Mouse (Mus musculus): ENCODE data around the gene Bdh1. TPM values are rescaled to one million over a fixed set of nuclear protein-coding genes. Genes with fewer than 3 reads are reported as not detected.
A peak's percentile ranks its signal among the peaks of the same experiment; 100 is the strongest.

Bdh1 gene
- polyA plus RNA-seq, 1 experiment from 2014 or later: 115 TPM

GRCm38 (mm10) chr16:31429471-31430155 is 7.5 kb downstream of the Bdh1 start:
- under 1% methylated on average over 49 of the region's 49 CpGs for WGBS
- peak; percentile 94 for DNase-seq (ENCODE audit: low spot score)
- peak overlapping the region; percentile 61 for H3K4me3 ChIP-seq (ENCODE audit: low read depth, low read length)

DNA sequence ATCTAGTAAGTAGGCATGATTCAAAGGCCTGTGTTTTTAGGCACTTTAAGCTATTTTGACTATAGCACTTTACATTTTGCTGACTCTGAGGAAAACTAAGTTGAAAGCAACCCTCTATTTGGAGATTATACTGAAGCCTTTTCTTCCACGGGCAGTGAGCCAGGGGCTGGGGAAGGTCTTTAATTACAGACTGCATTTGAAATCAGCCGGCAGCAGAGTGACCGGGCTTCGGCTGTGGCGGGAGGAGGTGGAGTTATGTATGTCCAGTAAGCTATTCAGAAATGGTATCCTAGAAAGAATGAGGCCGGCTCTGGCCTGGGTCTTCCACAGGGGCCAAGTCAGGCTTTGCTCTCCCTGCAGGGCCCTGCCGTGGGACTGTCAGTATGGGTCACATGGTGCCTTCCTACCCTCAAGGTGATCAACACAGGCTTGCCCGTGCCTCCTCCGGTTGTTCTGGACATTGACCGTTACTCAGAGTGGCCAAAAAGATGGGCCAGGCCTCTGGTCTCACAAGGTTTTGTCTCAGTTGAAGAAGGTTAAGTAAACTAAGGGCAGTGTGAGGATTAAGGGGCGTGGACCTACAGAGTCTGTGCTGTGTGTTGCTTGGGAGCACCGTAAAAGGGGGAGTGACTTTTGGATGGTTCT is 11.5 kb downstream of the Bdh1 start:
- H3K27ac ChIP-seq (replicated peaks): peak overlapping the region; percentile 24; the same call in 1 of the 2 replicates

More at GRCm38 (mm10) chr16:31429471-31430155, 7.5 kb downstream of the Bdh1 start:
- TF ChIP-seq EP300 (optimal IDR thresholded peaks at IDR 0.05): no peak
- TF ChIP-seq CTCF (IDR thresholded peaks at IDR 0.05; ENCODE audit: low read depth): no peak
- Histone ChIP-seq H3K27ac (replicated peaks) (peak overlapping the region; percentile 87), H3K36me3 (ENCODE audit: control insufficient read depth, insufficient read depth, low read length) (no peaks in the 10 kb centered on the region), H3K9ac (ENCODE audit: low read length) (peak overlapping the region; percentile 75), H3K27me3 (ENCODE audit: control insufficient read depth, insufficient read depth, low read length) (no peaks in the 10 kb centered on the region), H3K4me2 (replicated peaks; ENCODE audit: low read depth) (peak overlapping the region; percentile 95), H3K9me3 (ENCODE audit: control insufficient read depth, low read length) (no peaks in the 10 kb centered on the region), H3K4me1 (replicated peaks; ENCODE audit: control insufficient read depth, insufficient read depth) (peaks cover 2% of the 10 kb centered on the region; the same call in 1 of the 2 replicates)
- ATAC-seq (ENCODE audit: low FRiP score, low TSS enrichment): peak; percentile 96

GRCm38 (mm10) chr16:31435146-31435545 is 13.1 kb downstream of the Bdh1 start:
- H3K9ac ChIP-seq (ENCODE audit: low read length): no peak overlapping the region
- TF ChIP-seq EP300 (optimal IDR thresholded peaks at IDR 0.05): no peak
- TF ChIP-seq CTCF (IDR thresholded peaks at IDR 0.05; ENCODE audit: low read depth): no peak
- no peaks in the 10 kb centered on the region for H3K27me3 ChIP-seq (ENCODE audit: control insufficient read depth, insufficient read depth, low read length)
- H3K4me1 ChIP-seq (replicated peaks; ENCODE audit: control insufficient read depth, insufficient read depth): peaks cover under 1% of the 10 kb centered on the region; the same call in 1 of the 2 replicates
- no peak for ATAC-seq (ENCODE audit: low FRiP score, low TSS enrichment)
- no peaks in the 10 kb centered on the region; the same call in 1 of the 2 replicates for H3K36me3 ChIP-seq (ENCODE audit: control insufficient read depth, insufficient read depth, low read length)
- no peak overlapping the region for H3K4me2 ChIP-seq (replicated peaks; ENCODE audit: low read depth)
- no peaks in the 10 kb centered on the region for H3K9me3 ChIP-seq (ENCODE audit: control insufficient read depth, low read length)
- no peak overlapping the region for H3K4me3 ChIP-seq (ENCODE audit: low read depth, low read length)
- H3K27ac ChIP-seq (replicated peaks): no peak overlapping the region
- no peak for DNase-seq (ENCODE audit: low spot score)
- 87% methylated on average over 4 of the region's 4 CpGs for WGBS

More for the DNA sequence above, 11.5 kb downstream of the Bdh1 start:
- 48% methylated on average over 12 of the region's 12 CpGs for WGBS
- Histone ChIP-seq H3K27me3 (ENCODE audit: control insufficient read depth, insufficient read depth, low read length) (no peaks in the 10 kb centered on the region), H3K9ac (ENCODE audit: low read length) (no peak overlapping the region), H3K4me3 (ENCODE audit: low read depth, low read length) (no peak overlapping the region), H3K4me2 (replicated peaks; ENCODE audit: low read depth) (no peak overlapping the region), H3K36me3 (ENCODE audit: control insufficient read depth, insufficient read depth, low read length) (no peaks in the 10 kb centered on the region; the same call in 1 of the 2 replicates), H3K4me1 (replicated peaks; ENCODE audit: control insufficient read depth, insufficient read depth) (peaks cover 2% of the 10 kb centered on the region; the same call in 1 of the 2 replicates), H3K9me3 (ENCODE audit: control insufficient read depth, low read length) (no peaks in the 10 kb centered on the region)
- TF ChIP-seq CTCF (IDR thresholded peaks at IDR 0.05; ENCODE audit: low read depth) (no peak), EP300 (optimal IDR thresholded peaks at IDR 0.05) (no peak)
- DNase-seq (ENCODE audit: low spot score) (no peak), ATAC-seq (ENCODE audit: low FRiP score, low TSS enrichment) (no peak)

DNA sequence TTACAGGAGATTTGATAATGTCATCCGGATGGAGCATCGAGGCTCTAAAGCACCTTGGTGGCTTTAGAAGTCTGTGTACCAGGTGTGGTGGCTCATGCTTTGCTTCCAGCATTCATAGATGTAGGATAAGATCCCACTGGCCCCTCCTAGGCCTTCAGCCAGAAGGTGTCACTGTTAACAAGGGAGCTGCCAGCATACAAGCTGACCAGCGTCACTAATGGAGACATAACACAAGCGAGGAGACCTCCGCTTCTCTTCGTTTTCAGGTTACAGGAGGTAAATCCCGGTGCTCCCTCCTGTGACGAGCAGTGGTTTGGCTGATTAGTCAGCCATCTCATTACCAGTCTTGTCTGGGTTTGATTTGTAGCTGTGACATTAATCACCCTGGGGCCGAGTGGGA is 14.0 kb downstream of the Bdh1 start:
- no peaks in the 10 kb centered on the region; the same call in 1 of the 2 replicates for H3K36me3 ChIP-seq (ENCODE audit: control insufficient read depth, insufficient read depth, low read length)
- TF ChIP-seq EP300 (optimal IDR thresholded peaks at IDR 0.05): no peak
- peak; percentile 54 for TF ChIP-seq CTCF (IDR thresholded peaks at IDR 0.05; ENCODE audit: low read depth)
- no peaks in the 10 kb centered on the region for H3K9me3 ChIP-seq (ENCODE audit: control insufficient read depth, low read length)
- H3K27ac ChIP-seq (replicated peaks): no peak overlapping the region
- no peaks in the 10 kb centered on the region for H3K27me3 ChIP-seq (ENCODE audit: control insufficient read depth, insufficient read depth, low read length)
- 54% methylated on average over 9 of the region's 9 CpGs for WGBS
- H3K4me1 ChIP-seq (replicated peaks; ENCODE audit: control insufficient read depth, insufficient read depth): no peaks in the 10 kb centered on the region; the same call in 1 of the 2 replicates
- no peak overlapping the region for H3K9ac ChIP-seq (ENCODE audit: low read length)
- no peak overlapping the region for H3K4me2 ChIP-seq (replicated peaks; ENCODE audit: low read depth)
- DNase-seq (ENCODE audit: low spot score) (no peak), ATAC-seq (ENCODE audit: low FRiP score, low TSS enrichment) (no peak)
- no peak overlapping the region for H3K4me3 ChIP-seq (ENCODE audit: low read depth, low read length)

DNA sequence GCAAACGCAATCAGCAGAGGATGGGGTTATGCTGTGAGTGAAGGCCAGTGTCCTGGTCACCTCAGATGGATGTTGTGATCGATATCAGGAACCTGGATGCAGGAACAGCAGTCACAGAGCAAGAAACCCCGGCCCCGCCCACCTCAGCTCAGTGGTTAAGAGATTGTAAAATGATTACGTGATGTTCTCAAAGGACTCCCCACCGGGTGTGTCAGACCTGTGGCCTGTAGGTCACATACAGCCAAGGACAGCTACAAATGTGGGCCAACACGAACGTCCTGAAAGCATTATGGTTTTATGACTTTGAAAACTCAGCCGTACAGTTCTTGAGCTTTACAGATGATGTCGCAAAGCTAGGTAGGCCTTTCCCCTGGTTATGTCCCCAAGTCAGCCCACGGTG is 15.3 kb downstream of the Bdh1 start:
- Histone ChIP-seq H3K9ac (ENCODE audit: low read length) (no peak overlapping the region), H3K36me3 (ENCODE audit: control insufficient read depth, insufficient read depth, low read length) (no peaks in the 10 kb centered on the region; the same call in 1 of the 2 replicates), H3K4me2 (replicated peaks; ENCODE audit: low read depth) (no peak overlapping the region), H3K27ac (replicated peaks) (no peak overlapping the region), H3K27me3 (ENCODE audit: control insufficient read depth, insufficient read depth, low read length) (no peaks in the 10 kb centered on the region), H3K9me3 (ENCODE audit: control insufficient read depth, low read length) (no peaks in the 10 kb centered on the region), H3K4me3 (ENCODE audit: low read depth, low read length) (no peak overlapping the region), H3K4me1 (replicated peaks; ENCODE audit: control insufficient read depth, insufficient read depth) (no peaks in the 10 kb centered on the region; the same call in 1 of the 2 replicates)
- DNase-seq (ENCODE audit: low spot score) (no peak), ATAC-seq (ENCODE audit: low FRiP score, low TSS enrichment) (no peak)
- 81% methylated on average over 11 of the region's 11 CpGs for WGBS
- TF ChIP-seq EP300 (optimal IDR thresholded peaks at IDR 0.05): no peak

GRCm38 (mm10) chr16:31439529-31439928 is 17.4 kb downstream of the Bdh1 start:
- DNase-seq (ENCODE audit: low spot score): no peak
- TF ChIP-seq EP300 (optimal IDR thresholded peaks at IDR 0.05): no peak
- no peak for TF ChIP-seq CTCF (IDR thresholded peaks at IDR 0.05; ENCODE audit: low read depth)
- Histone ChIP-seq H3K9me3 (ENCODE audit: control insufficient read depth, low read length) (no peaks in the 10 kb centered on the region), H3K4me1 (replicated peaks; ENCODE audit: control insufficient read depth, insufficient read depth) (no peaks in the 10 kb centered on the region; the same call in 1 of the 2 replicates), H3K4me2 (replicated peaks; ENCODE audit: low read depth) (no peak overlapping the region), H3K27me3 (ENCODE audit: control insufficient read depth, insufficient read depth, low read length) (no peaks in the 10 kb centered on the region), H3K9ac (ENCODE audit: low read length) (no peak overlapping the region), H3K4me3 (ENCODE audit: low read depth, low read length) (no peak overlapping the region), H3K27ac (replicated peaks) (no peak overlapping the region), H3K36me3 (ENCODE audit: control insufficient read depth, insufficient read depth, low read length) (no peaks in the 10 kb centered on the region; the same call in 1 of the 2 replicates)
- no peak for ATAC-seq (ENCODE audit: low FRiP score, low TSS enrichment)
- 89% methylated on average over 5 of the region's 5 CpGs for WGBS
